Mouse (Mus musculus) gastrocnemius, postnatal 25 days (tissue): ENCODE data around the gene Nprl3. TPM values are rescaled to one million over a fixed set of nuclear protein-coding genes. Genes with fewer than 3 reads are reported as not detected.
"Not testable (repeated sequence)": the region's sequence is repeated elsewhere in the genome, so short reads cannot be mapped to it uniquely, and the experiment has no call there.

Source experiments
- DNase-seq: peaks from one replicate; pipeline ENCODE4 v3.0.0; 2022
- long read RNA-seq, 2 experiments: library from polyadenylated mRNA; stranded (forward); transcript quantifications; one replicate each; pipeline ENCODE4 v2.0.0; 2021
- total RNA-seq, 2 experiments: library from RNA; stranded (reverse); gene quantifications; 1 replicate in 1 of 2; 2 replicates in 1 of 2; pipeline ENCODE4 v1.2.3; 2021

The Nprl3 gene
- 10 to 100 TPM; 21.7 to 23.3 TPM for total RNA-seq
- long read RNA-seq, experiment 1, transcript Nprl3-201 (13 exons, 2,865 nt), result major isoform, 7 of 26 reads
- long read RNA-seq, experiment 1, partial matches to known transcripts, result 1 of 26 reads
- long read RNA-seq, experiment 1, other reads (novel, unspliced or antisense), result 16 of 26 reads
- long read RNA-seq, experiment 2, transcript Nprl3-201 (13 exons, 2,865 nt), result major isoform, 12 of 32 reads
- long read RNA-seq, experiment 2, partial matches to known transcripts, result 2 of 32 reads
- long read RNA-seq, experiment 2, other reads (novel, unspliced or antisense), result 15 of 32 reads

- DNase-seq, result peak; percentile 96
Observed at GRCm38 (mm10) chr11:32267188-32267884, at the start of gene Nprl3. Nprl3 (minus strand) TSS chr11:32267707.

- DNase-seq, result no peak
Observed at GRCm38 (mm10) chr11:32316009-32316408, 48.5 kb upstream of the Nprl3 start.

GRCm38 (mm10) chr11:32309928-32310327 lies 42.4 kb upstream of the Nprl3 start:
- DNase-seq, result no peak

GRCm38 (mm10) chr11:32309446-32309845 lies 41.9 kb upstream of the Nprl3 start:
- DNase-seq, result no peak

- DNase-seq, result no peak
Observed at GRCm38 (mm10) chr11:32307006-32307405, 39.5 kb upstream of the Nprl3 start.

GRCm38 (mm10) chr11:32303455-32303854 lies 35.9 kb upstream of the Nprl3 start:
- DNase-seq, result no peak

GRCm38 (mm10) chr11:32302824-32303419 lies 35.4 kb upstream of the Nprl3 start:
- DNase-seq, result no peak

GRCm38 (mm10) chr11:32301506-32301905 lies 34.0 kb upstream of the Nprl3 start:
- no peak for DNase-seq

GRCm38 (mm10) chr11:32300279-32301267 lies 33.1 kb upstream of the Nprl3 start:
- no peak for DNase-seq

GRCm38 (mm10) chr11:32299865-32300264 lies 32.4 kb upstream of the Nprl3 start, which contains the start of gene Hbq1a:
Hbq1a (plus strand) TSS chr11:32300069.
- DNase-seq, result not testable (repeated sequence)

GRCm38 (mm10) chr11:32298532-32298918 lies 31.0 kb upstream of the Nprl3 start:
- DNase-seq, result no peak

GRCm38 (mm10) chr11:32297866-32298531 lies 30.5 kb upstream of the Nprl3 start:
- no peak for DNase-seq

GRCm38 (mm10) chr11:32297417-32297816 lies 29.9 kb upstream of the Nprl3 start:
- not testable (repeated sequence) for DNase-seq

- DNase-seq, result not testable (repeated sequence)
Observed at GRCm38 (mm10) chr11:32296203-32296602, 28.7 kb upstream of the Nprl3 start, which contains the start of gene Hba-a2. Hba-a2 (plus strand) TSS chr11:32296489.

- not testable (repeated sequence) for DNase-seq
Observed at GRCm38 (mm10) chr11:32293479-32293878, 26.0 kb upstream of the Nprl3 start.

- DNase-seq, result not testable (repeated sequence)
Observed at GRCm38 (mm10) chr11:32292819-32293218, 25.3 kb upstream of the Nprl3 start.

GRCm38 (mm10) chr11:32287493-32287825 lies 20.0 kb upstream of the Nprl3 start:
- no peak for DNase-seq

- peak; percentile 52 for DNase-seq
Observed at GRCm38 (mm10) chr11:32286695-32287492, 19.4 kb upstream of the Nprl3 start, which contains the start of gene Hbq1b. Hbq1b (plus strand) TSS chr11:32286965.

GRCm38 (mm10) chr11:32285887-32286286 lies 18.4 kb upstream of the Nprl3 start:
- DNase-seq, result not testable (repeated sequence)

GRCm38 (mm10) chr11:32285031-32285775 lies 17.7 kb upstream of the Nprl3 start:
- no peak for DNase-seq
